Mouse (Mus musculus): Measurements from ENCODE around the gene Bcor.

The Bcor gene

DNA sequence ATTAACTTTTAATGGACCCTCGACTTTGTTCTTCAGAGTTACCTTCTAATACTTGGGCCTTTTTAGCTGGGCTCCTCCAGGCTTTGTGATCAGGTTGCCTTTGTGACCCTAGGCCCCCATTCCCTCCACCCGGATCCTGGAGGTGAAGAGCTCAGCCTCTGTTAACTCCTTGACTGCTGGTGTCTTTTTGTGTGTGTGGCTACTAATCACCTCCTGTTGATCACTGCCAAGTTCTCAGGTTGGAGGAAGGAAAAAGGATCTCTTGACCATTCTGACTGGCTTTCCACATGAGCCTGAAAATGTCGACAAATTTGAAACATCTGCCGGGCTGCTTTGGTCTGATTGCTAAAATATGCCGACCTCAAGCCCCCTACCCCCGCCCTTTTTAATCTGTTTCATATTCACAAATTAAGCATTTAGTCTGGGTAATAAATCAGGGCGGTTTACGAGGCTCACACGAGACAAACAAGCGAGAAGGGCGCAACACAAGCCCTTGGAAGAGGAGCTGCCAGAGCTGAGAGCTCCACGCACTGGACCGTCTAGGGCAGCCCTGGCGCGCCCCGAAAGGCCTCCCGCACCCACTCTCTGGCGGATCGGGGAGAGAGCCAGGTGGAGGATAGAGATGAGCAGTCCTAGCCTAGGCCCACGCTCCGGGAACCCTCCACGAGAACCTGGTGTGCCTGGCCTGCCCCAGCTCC, 33.6 kb downstream of the Bcor start:
- no peak for DNase-seq (ENCODE audit: low spot score)

DNA sequence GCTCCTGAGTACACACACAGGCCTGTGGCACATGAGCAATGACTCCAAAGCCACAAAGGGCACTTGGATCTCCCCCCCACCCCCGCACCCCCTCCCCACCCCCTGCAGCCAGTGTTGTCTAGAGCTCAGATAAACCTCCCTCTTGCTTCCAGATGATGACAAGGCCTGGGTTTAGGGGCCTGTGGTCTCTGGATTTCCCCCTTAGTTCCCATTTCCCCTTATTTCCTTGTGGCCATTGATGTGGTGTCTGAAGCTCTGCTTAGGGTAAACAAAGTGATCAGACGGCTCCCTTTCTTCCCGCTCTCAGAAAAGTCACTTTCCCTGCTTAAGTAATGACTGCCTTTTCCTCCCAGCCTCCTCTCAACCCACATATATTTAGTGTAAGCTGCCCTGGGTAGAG, 35.6 kb downstream of the Bcor start:
- no peak for DNase-seq (ENCODE audit: low spot score)

DNA sequence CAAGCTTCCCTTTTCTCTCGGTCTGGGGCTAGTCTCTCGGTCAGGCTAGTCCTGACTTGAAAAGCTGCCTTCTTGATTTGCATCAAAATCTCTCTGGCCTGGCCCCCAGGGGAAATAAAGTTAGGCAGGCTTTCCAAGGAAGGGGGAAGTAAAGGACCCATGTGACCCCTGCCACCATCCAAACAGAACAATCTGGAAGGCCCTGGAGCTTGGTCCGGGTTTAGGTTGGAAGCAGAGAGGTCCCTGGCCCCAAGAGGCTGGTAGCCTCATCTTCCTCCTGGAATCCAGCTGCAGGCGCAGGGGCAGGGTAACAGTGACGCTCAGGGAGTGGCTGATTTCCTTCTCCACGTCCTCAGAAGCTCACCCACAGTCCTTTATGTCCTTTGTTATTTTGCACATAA, 36.5 kb downstream of the Bcor start:
- DNase-seq (ENCODE audit: low spot score): no peak

DNA sequence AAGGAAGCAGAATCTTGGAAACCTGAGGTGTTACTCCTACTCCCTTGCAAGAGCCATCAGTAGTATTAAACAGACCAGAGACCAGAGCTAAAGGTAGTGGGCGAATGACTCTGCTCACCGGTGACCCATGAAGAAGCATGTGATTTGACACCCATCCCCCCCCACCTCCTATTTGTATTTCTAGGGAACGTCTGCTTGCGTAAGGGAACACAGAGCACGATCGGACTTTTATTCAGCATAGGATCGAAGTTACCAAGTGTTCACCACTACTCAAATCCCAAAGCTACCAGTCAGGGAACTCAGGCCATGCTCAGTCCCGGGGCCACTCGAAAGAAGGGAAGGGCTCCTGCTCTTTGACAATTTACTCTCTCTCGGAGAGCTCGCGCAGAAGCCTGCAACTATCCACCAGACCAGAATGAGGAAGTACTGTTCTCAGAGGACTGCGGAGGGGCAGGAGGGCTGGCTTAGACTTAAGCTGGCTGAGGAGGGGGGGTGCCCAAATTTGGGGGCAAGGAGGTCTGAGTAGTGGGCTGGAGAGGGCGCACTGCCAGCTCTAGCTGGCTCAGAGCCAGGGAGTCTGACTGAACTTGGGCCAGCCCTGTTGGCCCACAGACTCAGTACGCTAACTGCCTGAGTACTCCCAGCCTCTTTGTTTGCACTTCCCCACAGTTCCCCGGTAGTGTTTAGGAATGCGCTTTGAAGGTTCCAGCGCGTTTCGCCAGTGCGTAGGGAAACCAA, 37.4 kb downstream of the Bcor start:
- DNase-seq (ENCODE audit: low spot score): no peak

DNA sequence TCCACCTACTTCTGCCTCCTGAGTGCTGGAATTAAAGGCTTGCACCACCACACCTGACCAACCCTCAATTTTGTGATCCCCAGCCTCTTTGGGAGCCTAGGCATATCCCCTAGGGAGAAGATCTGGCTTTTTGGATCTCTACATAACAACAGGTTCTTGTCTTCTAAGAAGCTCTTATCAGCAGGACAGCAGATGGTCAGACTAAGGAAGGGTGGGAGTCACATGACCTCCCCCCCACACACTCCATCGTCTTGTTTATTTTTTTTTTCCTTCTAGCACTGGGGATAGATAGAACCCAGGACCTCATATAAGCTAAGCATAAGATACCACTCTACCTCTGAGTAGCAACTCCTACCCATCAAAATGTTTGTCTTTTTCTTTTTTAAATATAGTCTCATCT, 40.7 kb downstream of the Bcor start:
- no peak for DNase-seq (ENCODE audit: low spot score)

DNA sequence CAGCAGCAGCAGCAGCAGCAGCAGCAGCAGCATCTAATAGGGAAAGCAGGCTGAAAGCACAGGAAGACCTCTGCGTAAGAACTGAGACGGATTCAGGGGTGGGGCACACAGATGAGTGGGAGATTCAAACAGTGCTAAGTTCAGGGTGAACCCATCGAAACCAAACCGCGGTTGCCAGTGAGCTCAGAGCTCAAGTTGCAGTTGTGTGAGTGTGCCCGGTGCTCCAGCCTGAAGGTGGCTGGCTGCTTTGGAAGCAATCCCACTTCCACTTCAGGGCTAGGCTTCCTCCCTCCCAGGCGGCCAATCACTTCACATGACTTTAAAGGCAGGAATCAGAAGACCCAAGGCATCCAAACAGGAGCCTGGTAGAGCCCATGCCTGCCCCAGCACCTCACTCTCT, 44.0 kb downstream of the Bcor start:
- no peak for DNase-seq (ENCODE audit: low spot score)

DNA sequence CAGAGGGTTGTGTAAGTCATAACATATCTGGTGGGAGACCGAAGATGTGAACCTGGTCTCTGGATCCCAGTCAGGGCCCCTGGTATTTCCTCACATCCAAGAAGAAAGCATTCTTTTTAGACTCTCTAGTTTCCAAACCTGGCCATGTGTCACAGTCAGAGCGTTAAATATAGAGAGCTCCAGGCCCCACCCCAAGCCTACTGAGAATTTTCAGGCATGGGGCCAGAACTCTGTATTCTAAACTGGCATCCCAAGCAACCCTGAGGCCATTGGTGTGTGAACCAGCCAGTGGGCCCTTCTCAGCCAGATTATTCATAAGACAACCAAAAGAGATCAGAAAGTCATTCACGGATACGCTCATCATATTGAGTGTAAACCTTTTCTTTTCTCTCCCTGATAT, 48.0 kb downstream of the Bcor start:
- DNase-seq (ENCODE audit: low spot score): no peak

DNA sequence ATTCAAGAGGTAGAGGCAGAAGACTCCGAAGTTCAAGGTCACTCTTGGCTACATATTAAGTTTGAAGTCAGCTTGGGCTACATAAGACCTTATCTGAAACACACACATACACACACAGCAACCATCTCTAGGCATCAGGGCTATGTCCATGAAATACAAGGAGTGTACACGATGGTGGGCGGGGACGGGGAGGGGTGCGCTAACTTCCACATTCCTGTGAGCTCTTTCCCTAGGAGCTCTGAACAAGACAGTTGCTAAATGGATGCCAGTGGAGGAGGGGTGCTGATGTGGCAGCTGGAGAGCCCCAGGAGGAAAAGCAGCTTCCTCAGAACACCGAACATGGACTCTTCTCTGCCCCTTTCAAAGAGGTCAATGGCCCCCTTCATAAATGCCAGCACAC, 49.6 kb downstream of the Bcor start:
- no peak for DNase-seq (ENCODE audit: low spot score)

DNA sequence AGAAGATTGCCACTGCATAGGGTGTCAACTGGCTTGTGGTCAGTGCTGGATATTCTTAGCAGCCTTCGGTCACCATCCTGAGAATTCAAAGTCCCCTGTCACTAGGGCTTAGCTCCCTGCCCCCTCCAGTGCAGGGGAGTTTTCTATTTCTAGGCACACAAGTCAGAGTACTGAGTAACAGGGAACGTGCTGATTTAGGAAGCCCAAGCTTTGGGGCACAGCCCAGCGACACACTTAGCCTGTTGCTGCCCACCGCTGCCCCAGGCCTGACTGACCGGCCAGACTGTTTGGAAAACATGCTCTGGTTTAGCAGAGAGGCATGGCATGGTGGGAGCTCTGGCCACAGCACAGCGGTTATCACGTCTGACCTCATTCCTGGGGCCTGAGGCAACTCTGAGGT, 54.8 kb downstream of the Bcor start:
- DNase-seq (ENCODE audit: low spot score): no peak

DNA sequence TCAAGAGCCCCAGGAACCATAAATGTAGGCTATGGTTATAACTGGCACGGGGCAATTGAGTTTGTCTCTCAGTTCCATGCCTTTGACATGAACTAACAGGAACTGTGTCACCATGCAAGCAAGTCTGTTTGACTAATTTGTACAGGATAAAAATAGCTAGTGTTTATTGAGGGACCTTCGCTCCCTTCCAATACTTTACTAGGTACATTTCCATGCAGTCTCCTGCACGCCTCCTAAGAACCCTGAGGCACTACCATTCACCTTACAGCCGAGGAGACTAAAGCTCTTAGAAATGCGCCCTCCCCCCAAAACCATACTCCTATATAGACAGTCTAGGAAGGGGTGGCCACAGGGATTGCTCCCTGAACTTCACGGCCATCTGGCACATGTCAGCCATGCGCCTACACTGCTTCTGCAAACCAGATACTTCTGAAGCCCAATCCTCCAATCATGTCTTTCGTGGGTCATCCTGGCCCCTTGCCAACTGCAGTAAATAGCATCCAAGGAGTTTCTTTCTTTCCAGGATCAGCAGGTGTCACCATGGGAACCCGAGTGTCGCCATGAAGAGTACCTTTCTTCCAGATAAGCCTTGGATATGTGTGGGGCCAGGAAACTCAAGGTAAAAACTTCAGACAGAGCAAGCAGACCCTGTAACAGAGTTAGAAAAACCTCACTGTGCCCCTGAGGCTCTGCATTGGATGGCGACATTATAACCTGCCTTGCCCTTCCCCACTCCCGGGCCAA, 63.2 kb downstream of the Bcor start:
- no peak for DNase-seq (ENCODE audit: low spot score)

DNA sequence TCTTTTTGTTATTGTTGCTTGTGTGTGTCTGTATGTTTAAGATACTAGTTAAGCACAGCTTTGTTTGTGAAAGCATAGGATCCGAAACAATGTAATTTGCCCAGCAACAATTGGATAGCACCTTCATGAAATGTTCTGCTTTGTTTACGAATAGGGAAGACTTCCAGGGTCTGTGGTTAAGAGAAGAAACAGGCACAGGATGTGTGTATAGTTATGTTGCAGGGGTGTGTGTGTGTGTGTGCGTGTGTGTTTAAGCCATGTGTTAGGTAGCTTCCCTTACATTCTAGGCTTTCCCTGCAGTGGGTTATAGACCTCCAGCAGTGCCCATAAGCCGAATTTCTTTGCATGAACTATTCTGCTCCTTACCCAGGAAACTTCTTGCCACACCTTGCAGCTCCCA, 66.8 kb downstream of the Bcor start:
- no peak for DNase-seq (ENCODE audit: low spot score)

DNA sequence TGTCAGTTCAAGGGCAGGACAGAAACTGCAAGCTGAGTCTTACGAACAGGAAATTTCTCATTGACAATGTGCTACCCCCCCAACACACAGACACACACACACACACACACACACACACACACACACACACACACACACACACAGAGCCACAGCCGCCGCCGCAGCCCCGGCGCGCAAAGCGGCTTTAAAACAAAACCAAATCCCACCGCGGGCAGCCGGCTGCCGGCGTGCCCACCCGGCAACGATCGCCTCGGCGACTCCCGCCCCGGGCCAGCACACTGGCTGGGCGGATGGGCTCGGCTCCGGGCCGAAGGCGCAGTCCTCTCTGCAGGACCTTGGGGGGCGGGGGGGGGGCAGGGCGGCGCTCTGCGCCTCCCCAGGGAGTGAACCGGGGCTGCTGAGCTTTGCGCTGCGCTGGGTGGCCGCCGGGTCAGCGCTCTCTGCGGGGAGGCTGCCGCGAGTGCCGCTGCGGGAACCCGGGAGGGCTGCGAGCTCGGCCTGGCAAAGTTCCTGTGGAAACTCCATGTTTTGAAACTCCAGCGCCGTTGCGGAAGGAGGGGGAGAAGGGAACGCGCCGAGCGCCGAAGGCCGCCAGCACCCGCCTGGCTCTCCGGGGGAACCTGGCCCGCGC, 68.6 kb downstream of the Bcor start:
- DNase-seq (ENCODE audit: low spot score): no peak

DNA sequence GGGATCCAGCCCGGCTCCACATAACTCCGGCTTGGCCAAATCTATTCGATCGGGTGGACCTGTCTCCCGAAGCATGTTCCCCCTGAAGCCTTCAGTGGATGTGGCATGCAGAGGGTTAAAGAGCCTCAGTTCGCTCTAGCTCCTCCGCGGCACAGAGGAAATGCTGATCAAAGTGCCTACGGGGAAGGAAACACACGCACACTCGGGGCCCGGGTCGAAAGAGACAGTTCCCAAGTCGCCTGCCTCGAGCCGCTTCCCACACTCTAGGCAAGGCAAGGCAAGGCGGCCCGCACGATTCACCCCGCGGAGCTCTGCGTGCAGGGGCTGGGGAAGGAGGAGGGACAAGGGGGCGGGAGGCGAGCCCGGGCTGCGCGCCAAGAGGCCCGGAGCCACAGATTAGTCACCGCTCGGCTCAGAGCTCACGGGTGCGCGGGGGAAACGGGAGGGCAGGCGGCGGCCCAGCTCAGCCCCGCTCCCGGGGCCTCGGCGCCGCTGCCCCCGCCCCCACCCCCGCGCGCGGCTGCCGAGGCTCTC, 69.2 kb downstream of the Bcor start:
- peak; percentile 67 for DNase-seq (ENCODE audit: low spot score)

DNA sequence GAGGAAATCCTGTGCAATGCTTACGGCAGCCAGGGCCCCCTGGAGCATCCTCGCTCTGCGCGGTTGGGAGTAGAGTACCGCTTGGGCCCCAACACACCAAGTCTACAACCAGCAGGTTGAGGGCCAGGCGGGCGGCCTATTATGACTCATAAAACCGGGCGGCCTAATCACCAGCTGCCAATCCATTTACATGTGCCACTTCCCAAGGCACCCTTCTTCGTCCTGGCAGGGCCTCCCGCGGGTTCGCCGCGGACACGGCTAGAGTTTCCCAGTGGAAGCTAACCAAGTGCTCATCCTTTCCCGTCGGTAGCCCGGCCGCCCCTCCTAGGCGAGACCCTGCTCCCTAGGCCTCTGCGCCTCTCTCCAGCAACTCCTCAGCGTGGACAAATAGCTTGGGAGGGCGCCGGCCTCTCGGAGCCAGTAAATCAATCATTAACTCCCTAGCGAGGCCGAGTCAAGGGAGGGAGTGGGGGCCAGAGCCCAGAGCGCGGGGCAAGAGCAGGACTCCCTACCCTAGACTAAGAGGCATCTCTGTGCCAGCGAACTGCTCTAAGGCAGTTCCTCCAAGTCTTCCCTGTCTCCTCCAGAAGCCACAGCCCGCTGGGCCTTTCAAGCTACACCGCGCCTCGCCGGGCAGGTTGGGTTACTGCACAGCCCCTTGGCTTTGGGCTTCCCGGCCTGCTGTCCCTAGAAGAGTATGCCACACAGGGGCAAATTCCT, 69.8 kb downstream of the Bcor start:
- DNase-seq (ENCODE audit: low spot score): no peak

DNA sequence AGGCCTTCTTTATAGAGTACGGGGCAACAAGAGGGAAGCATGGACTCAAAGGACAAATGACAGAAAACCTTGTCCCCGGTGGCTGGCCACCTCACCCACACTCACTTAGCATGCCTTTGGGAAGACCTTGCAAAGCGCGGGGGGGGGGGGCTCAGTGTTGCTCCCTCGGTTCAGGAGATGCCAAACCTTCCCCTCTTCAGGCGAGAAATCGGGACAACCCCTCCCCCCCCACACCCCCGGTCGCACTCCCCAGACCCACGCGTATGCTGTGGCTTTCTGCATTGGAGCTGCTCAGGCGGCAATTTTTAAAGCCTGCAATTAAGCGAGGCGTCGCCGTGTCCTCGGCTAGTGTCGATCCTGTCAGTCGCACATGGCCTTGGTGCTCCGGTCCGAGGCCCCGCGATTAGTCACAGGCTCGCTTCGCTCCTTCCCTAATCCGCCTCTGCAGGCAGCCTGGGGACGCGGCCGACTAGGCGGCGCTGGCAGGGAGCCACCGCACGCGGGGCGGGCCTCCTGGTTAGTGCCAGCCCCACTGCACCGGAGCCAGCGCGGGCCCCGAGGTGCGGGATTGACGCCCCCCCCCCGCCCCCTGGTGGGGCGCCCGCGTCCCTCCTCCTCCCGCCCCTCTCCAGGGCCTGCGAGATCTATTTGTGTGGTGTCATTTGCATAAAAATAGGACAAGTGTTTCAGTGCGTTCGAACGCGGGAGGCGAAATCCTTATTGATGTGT, 70.6 kb downstream of the Bcor start:
- peak; percentile 36 for DNase-seq (ENCODE audit: low spot score)

DNA sequence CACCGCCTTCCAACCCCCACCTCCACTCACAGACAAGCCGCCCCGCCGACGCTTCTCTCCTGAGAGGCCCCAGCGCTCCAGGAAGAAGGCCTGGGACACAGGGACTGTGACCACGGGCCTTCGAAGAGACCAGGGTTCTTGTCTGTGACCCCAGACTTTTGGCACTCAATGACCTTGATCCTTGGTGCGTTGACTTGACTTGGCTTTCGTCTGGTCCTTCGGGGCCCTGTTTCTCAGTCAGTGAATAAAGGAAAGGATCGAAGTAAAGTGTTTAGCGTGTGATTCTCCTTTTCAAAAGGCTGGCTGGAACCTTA, 71.2 kb downstream of the Bcor start:
- DNase-seq (ENCODE audit: low spot score): no peak

DNA sequence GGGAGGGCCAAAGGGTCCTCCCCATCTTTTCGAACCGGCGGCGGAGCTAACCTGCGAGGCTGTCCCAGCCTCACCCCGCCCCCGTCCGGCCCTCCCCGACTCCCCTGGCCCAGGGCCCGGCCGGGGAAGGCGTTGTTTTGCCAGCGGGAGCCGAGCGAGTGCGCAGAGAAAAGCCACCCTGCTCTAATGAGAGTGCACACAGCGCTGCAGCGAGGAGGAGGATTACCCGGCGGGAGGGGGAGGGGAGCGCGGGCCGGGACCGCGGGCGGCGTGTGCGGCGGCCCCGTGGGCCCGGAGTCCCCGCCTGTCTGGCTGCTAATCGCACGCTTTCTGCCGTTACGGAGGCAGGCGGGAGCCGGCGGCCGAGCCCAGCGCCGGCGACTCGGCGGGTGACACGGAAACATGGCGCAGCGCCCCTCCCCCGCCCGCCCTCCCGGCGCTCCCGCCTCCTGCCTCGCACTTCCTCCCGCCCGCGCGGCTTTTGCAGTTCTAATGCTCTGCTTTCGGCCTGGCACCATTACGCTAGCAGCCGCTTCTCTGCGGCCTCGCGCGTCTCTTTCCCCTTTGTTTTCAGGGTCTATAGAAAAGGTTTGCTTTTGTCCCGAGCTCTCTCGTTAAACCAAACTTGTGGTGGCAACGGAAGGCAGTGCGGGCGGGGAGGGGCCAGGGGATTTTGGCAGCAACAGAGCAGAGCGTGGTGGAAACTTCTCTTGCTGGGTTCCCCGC, 71.7 kb downstream of the Bcor start:
- peak; percentile 60 for DNase-seq (ENCODE audit: low spot score)

DNA sequence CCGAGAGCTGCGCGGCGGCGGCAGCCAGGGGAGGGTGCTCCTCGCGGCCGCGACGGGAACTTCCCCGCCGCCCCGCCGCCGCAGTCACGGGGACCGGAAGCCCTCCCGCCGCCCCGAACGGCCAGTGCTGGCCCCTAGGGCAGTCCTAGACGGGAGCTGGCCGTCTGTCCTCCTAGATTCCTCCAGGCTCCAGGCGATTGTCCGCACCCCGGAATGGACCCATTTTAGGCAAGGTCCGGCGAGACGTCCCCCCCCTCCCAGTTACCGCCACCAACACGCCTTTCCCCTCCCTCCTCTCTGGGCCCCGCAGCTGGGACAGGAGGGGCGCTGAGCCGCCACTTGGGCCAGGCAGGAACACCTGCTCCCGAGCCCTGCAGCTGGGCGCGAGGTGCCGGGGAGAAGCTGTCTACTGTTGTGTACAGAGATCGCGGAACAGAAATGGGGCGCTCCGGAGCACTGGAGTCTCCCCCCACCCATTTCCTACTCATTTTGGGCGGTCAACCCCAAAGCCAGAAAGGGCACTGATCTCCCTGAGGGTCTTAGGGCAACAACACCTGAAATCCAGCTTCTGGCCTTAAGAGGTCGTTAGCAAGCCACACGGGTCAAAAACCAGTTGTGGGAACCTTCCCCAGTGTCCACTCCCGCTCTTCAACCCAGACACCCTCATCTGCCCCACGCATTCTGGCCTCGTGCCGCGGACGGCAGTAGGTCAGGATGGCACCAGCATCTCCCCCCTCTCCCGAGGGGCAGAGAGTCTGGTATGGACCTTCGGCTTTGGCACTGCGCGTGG, 72.4 kb downstream of the Bcor start:
- no peak for DNase-seq (ENCODE audit: low spot score)

DNA sequence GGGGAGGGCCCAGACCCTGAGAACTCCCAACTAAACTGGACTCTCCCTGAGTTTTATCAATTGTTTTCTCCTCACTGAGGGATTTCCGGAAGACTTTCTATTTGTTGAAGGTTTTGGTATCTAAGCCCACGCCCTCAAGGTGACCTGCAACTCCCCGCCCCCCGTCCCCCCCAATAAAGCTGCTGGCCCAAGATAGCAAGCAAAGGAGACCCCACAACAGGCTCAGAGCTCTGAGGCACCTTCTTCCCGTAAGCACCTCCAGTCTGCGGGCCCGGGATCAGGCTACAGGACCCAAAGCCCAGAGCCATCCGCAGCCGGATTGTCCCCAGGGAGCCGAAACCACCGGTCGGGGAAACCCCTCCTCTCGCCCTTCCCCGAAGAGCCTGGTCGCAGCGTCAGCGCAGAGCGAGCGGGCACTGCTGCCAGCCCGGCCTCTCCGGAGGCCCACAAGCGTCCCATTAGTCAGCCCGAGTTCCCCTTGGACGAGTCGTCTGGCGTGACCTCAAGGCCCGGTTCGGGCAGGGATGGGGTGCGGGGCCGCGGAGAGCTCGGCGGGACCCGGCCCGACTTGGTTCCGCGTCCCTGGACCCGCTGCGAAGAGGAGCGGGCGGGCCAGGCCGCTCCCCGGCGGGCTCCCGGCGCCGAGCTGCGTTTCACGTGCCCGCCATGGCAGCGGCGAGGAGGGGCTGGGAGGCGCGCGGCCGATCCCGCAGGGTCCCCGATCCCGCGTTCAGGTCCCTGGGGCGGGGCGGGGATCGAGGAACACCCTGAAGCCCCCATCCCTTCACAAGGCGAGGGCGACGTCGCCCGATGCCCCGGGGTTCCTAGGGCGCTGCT, 73.3 kb downstream of the Bcor start:
- DNase-seq (ENCODE audit: low spot score): no peak
